Mouse (Mus musculus) kidney, adult 11 months (tissue): Measurements from ENCODE around the gene Zbtb34.

Experiments
- DNase-seq: peaks from one replicate; pipeline ENCODE4 v3.0.0; 2022

Zbtb34 gene

DNA sequence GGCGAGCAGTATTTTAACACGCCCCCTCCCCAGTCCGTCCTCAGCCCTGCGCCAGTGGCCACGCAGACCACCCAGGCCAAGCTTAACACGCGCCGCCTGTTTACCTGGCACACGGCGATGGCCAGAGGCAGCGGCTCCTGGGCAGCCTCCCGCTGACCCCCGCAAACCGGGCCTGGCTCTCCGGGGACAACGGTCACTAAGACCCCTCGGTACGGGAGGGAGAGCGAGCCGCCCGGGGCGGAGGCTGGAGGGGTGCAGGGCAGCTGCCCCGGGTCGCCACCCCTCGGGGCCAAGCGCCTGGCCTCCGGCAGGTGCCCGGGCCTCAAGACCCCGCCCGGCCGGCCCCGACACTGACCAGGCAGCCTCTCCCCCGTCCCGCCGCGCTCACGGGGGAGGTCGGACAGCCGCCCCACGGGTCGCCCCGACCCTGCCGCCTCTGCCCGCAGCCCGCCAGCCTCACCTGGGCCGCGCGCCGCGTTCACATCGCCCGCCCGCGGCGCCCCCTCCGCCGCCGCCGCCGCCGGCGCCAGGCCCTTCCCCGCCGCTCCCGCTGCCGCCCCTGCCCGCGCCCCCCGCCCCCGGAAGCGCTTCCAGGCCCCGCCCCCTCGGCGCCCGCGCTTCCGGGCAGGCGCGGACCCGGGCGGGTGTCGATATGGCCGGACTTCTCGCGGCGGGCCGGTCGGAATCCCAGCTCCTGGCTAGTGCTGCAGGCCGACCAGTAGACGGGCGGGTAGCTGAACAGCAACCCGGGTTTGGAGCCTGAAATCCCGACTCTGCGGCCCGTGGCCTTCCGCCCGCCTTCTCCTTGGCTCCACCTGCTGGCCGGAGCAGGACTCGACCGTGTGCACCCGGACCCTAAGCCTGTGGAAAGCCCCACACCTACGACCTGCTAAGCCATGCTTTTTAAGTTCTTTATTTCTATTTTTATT, at the start of gene Zbtb34:
Zbtb34 (minus strand) TSS at position 554 of the 929 bp plus-strand sequence.
- peak; percentile 49 for DNase-seq

DNA sequence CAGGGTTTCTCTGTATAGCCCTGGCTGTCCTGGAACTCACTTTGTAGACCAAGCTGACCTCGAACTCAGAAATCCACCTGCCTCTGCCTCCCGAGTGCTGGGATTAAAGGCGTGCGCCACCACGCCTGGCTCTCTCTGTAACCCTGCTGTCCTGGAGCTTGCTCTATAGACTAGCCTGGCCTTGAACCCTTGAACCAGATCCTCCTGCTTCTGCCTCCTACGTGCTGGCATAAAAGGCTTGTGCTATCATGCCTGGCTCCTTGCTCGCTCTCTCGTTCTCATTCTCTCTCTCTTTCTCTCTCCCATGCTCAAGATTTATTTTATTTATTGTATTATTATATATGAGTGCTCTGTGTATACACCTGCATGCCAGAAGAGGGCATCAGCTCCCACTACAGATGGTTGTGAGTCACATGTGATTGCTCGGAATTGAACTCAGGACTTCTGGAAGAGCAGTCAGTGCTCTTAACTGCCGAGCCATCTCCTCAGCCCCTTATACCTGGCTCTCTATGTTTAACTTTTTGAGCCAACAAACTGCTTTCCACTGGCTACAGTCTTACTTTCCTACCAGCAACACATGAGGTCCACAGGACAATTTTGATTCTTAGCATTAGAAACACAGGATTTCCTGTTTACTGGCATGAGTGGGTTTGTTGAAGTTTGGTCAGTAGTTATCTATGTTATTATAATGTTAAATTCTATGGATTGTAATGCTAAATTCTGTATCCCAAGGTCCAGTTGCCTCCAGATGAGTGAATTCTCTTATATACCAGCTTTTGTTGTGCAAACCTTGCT, 47.0 kb upstream of the Zbtb34 start:
- DNase-seq = no peak

DNA sequence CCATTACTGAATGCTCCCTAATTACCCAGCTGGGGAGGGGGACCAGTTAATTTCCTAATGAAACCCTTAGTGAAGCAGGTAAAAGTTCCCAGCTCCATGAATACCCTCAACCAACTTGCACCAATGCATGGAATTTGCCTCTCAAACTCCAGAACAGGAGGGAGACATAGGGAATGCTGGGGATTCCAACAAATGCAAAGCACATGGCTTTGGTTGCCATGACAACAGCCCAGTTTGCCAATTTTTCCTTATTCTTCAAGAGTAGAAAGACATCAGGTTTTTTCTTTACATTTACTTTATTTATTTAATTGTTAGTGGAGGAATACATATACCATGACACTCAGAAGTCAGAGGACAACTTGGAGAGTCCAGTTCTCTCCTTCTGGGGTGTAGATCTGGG, 44.8 kb upstream of the Zbtb34 start:
- no peak for DNase-seq

DNA sequence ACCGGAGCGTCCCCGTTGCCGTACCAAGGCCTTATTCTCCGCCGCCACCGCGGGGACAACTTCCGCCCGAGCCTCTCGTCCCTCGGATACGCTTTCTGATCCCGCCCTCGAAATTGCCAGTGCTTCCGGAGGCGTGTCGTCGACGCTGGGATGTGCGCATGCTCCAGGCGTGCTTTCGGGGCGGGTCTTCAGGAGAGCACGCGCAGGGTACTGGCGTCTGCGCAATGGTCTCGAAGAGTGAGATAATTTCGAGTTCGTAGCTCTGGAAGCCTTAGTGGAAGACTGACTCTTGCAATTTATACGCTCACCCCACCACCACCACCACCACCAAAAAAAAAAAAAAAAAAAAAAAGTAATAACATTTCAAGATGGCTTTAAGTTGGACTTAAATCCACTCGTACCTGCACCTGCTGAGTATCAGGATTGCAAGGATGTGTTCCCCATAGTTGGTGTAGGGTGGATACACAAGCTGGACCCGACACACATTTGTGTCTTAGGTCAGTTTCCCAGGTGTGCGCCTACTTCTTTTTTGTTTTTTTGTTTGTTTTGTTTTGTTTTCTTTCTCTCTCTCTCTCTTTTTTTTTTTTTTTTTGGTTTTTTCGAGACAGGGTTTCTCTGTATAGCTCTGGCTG, 37.5 kb upstream of the Zbtb34 start, which contains the start of gene Zbtb43:
Zbtb43 (minus strand) TSS at position 94 of the 632 bp plus-strand sequence.
- peak; percentile 94 for DNase-seq

DNA sequence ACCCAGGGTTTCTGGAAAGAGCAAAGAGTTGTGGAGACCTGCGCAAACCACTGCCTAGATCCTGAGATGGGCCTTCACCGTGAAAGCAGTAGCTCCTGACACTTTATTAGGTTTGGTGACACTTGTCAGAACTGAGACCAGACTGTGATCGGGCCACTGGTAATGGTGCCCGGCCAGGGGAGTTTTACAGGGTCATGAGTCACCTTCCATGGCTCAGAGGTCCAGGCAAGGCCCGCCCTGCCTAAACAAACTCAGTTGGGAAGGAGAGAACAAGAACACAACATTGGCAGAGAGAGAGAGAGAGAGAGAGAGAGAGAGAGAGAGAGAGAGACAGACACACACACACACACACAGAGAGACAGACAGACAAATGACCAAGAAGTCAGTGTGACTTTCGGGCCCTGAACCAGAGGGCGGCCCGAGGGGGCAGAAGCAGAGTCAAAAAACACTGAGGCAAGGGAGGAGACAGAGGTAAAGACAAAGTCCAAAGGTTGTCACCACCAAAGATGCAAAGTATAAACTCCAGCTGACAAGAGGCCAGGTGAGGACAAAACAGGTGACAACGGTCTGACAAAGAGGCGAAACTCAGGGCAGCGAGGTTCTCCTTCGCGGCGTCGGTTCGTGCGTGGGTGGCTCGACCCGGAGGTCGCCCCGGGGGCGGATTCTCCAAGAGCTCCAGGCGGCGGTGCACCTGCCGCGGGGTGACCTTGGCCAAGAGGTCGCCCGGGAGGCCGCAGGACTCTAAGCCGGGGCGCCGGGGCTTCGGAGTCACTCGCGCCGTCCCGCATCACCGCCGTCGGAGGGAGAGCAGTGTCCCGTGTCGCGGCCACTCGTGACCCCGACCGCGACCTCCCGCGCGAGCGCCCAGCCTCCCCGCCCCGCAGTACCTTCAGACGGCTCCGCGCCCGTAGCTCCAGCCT, 36.7 kb upstream of the Zbtb34 start:
- peak; percentile 70 for DNase-seq

DNA sequence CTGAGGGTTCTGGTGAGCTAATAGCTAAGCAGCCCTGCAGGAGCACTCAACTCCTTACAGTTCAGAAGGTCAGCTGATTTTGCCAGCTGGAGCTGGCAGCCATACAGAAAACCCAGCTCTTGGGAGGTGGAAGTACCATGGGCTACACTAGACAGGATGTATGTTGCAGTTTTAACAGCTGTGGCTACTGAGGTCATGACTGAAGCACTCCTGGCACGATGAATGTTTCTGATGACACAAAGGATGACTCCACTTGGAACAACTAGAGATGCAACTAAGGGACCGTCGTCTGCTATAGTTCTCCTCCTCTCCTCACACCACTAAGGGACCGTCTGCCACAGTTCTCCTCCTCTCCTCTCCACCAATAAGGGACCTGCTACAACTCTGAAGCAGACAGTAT, 34.8 kb upstream of the Zbtb34 start:
- peak; percentile 62 for DNase-seq

DNA sequence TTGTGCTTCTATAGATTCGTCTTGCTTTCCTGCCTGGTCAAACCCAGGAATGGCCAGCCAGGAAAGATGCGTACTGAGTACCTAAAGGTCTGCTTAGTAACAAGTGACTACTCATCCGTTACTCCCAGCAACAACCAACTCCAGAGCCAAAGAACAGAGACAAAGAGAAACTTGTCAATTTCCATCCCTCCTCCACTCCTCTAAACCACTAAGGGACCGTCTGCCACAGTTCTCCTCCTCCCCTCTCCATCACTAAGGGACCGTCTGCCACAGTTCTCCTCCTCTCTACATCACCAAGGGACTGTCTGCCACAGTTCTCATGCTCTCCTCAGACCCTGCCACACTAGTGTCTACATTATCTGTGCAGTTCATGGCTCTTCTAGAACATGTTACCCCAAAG, 34.1 kb upstream of the Zbtb34 start:
- DNase-seq = no peak

DNA sequence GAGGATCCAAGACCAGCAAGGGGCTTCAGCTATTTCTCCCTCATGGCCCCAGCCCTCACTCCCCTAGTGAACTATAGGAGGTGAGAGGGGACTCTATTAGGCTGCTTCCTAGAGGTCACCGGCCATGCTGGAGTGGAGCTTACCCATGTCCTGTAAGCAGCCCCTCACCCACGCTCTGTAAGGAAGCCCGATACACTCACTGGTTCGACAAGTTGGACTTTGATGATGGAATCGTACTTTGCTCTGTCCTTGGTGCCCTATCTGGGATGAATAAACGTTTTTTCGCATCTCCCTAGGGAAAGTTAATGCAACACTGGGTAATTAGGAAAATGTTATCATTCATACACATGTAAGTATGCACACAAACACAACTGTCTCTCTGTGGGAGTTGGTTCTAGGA, 30.9 kb upstream of the Zbtb34 start:
- peak; percentile 34 for DNase-seq

DNA sequence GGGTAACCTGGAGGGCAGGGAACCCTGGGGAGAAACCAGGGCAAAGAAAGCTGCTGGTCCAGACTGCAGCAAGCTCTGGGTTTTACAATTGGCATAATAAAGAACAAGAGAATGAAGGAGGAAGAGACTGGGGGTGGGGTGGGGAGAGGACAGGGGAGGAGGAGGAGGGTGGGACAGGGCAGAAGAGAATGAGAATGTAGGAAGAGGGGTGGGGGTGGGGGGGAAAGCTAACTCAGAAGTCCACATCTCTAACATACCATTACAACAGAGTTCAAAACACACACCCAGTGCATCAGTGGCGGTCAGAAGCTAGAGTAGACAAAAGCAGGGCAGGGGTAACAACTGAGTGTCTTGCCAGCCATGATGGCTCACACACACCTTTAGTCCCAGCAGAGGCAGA, 29.9 kb upstream of the Zbtb34 start:
- DNase-seq = no peak

DNA sequence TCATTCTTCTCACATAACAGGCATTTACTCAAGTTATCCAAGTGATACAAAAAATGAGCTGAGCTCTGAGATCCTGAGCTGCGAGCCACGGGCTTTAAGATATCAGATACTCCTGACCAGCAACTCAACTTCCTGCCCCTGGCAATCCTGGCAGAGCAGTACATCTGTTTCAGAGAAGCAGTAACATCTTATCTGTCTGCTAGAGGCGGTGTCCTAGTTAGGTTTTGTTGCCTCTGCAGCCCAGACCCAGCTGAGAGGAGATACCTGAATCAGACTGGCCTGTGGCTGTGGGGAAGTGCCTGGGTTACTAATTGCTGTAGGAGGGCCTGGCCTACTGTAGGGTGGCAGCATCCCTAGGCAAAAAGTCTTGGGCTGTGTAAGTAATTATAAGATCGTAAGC, 28.5 kb upstream of the Zbtb34 start:
- DNase-seq = no peak

DNA sequence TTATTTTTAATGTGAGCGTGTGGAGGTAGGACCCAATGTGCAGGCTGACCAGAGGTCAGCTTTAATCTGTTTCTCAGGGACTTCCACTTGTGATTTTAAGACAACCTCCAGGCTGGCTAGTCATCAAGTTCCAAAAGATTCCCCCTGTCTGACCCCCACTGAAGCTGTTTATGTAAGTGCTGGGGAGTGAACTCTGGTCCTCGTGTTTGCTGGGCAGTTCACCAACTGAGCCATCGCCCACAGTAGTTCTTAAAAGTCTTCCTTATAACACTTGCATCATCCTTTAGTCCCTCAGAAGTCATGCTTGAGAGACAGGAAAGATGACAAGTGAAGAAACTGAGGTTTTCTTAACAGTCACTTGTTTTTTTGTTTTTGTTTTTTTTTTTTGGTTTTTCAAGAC, 25.6 kb upstream of the Zbtb34 start:
- peak; percentile 46 for DNase-seq

DNA sequence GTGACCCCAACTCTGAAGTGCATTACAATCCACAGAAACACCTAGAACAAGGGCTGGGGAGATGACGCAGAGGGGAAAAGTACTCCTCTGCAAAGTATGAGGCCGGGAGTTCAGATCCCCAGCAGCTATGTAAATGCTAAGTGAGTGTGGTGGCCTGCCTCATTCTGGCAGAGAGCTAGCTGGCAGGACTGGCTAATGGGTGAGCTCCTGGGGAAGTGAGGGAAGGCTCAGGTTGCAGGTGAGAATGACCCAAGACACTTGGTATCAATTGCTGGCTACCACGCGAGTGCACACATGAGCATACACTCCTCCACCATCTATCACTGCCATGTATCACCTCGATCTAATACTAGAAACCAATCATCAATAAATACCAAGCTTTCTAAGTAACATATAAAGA, 25.1 kb upstream of the Zbtb34 start:
- DNase-seq = no peak

DNA sequence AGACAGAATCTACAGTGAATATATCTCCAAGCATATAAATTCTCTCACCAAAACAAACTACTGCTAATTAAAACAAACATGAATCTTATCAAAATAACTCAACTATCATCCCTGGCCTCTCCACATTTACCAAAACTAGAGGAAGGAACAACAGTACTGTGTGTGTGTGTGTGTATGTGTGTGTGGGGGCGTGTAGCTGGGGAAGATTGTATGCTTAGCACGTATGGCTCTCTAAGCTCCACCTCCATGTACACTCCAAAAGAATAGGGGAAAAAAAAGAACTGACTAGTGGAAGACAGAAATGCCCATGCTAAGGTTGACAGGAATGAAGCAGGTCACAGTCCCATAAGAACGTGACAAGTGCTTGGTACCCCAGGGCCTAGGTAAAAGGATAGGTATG, 24.2 kb upstream of the Zbtb34 start:
- no peak for DNase-seq

DNA sequence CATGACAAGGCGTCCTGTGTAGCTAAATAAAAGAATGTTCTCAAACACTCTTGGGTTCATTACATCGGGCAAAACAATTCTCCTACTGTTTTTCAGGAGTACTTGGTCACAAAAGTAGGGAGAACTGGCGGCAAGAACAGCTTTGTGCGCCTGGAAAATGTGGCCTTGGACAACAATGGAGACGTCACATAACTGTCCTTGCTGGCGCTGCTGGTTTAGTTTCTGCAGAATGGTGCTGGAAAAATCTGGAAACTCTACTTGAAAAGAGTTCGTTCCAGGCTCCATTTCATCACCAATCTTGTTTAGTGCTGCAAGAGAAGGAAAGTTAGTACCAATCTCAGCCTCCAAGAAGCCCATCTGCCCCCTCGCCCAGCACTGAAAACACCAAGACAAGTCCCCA, 23.7 kb upstream of the Zbtb34 start:
- no peak for DNase-seq

DNA sequence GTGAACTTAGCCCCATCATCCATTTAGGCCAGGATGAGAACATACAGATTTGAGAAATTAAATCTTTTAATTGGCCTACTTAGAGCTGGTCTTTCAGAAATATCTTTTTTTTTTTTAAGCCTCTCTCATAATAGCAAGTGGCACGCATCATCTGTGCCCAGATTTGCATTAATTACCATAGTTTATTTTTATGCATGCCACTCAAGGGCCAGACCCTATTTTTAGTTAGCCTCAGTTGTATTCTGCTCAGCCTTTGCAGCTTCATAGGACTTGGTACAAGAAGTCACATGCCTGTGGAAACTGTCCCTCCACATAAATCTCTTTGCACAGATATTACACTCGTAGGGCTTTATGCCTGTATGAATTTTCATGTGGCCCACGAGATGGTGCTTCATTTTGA, 22.4 kb upstream of the Zbtb34 start:
- DNase-seq = no peak

DNA sequence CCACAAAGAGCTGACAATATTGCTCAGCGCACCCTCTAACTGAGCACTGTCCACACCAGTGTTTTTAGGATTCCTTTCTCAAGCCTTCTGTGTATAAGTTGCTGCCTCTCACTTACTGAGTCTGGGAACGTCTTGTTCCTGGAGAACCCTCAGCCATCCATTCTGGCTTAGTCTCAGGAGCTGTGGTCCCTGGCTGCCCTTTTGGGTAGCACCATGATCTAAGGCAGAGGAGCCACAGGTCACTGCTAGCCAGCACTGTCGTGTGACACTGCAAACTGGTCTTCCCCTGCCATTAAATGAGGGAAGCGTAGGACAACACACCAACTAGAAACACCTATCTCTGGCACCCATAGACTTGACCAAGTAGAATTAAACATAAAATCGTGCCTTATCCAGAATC, 21.6 kb upstream of the Zbtb34 start:
- DNase-seq = no peak

DNA sequence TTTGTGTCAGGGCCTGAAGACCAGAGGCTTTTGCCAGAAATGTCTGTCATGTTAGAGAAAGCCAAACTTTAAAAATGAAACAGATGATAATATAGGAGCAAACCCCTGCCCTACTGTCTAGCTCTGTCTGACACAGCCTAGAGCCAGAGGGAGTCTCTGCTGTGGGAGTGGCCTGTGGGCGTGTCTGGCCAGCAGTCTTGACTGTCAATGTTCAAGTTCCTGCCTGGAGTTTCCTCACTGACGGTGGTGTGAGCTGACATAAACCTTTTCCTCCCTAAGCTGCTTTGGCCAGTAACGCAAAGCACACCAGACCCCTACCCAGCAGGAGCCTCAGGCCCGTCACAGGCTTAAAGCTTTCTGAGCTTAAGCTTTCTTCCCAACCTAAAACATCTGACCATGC, 21.0 kb upstream of the Zbtb34 start:
- DNase-seq = peak; percentile 36

DNA sequence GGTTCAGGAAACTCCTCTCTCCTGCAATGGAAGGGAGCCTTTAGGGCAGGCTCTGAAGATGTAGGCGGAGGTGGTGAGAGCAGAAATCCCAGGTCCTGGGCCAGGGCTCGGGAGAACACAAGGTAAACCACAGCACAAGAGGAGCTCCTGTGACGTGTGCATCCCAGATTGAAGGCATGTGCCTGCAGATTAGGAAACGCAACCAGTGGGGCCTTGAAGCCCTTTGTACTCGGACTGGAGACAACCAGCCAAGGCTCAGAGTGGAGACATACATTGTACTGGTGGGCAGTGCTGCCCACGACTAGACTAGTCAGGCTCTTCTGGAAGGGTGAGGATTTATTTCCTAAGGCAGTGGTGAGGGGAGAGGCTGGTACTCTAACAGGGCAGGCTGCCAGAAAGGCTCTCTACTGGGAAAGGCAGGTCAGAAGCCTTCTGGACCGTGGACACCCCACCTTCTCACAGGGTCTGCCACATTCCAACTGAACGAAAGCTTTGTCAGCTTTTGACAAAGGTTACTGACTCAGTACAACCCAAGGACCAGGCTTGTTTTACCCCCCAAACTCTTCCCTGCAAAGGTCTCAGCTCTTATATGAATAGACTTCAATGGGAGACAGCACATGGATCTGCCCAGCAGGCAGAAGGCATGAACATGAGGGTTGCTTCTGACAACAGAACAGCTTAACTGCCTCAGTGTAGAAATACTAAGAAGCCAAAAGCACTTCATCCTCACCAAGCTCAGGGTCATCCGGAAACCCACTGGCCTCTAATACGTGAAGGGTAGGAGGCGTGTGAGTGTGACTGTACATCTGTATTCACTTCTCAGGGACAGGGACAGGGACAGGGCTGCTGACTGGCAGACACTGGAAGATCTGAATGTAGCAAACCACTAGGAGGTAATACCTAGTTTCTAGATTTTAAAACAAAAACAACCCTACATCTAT, 20.2 kb upstream of the Zbtb34 start:
- DNase-seq = peak; percentile 34

DNA sequence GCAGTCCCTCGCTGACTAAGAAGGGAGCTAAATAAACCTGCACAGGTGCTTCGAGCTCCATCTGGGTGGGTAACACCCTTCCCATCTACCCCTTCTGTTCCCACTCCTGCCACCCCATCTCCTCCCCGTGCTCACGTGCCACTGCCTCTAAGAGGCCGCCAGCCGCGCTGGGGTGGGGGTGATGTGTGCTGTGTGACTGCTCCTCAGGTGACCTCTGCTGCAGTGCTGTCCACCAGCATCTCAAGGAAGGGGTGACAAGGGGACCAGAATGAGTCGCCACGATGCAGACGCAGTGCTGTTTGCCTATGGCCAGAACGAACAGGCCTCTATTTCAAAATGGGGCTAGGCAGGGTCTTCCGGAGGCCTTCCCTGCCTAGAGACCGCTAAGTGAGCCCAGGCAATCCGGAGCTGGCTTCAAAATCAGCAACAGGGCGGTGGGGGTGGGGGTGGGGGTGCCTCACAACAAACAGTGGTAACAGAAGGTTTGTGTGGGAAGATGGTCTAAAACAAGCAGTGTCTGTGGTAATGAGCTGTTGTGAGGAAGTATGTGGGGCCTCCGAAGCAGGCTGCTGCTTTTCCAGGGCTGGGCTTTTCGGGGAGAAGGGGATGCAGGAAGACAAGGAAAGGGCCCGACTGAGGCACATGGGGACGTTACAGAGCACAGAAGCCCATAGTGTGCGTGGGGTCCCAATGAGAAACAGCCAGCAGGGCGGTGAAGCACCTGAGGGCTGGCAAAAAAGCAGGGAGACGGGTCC, 18.2 kb upstream of the Zbtb34 start:
- DNase-seq = no peak

DNA sequence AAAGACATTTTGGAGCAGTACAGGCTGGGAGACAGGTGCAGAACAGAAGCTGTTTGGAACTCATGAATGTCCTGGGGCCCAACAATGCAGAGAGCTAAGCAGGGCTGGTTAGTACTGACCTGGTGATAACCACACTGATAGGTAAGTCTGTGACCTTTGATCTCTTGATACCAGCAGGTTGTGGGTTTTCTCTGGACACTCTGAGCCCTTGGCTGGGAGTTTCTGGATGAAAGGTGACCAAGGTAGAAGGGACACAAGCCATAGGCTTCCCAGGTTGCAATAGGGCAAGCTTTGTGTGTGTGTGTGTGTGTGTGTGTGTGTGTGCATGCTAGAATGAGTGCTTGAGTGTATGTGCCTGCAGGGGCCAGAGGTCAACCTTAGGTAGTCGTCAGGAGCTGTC, 15.7 kb upstream of the Zbtb34 start:
- no peak for DNase-seq
